Comparison of ENCODE assay signal across 8 mouse cellular contexts in genomic region chr9:21029291-21030054, GRCm38 (mm10). TPM values are rescaled to one million over a fixed set of nuclear protein-coding genes. Genes with fewer than 3 reads are reported as not detected.
A peak's percentile ranks its signal among the peaks of the same experiment; 100 is the strongest.
DNase-seq lines count a peak whose midpoint lies in the region; ATAC-seq and TF ChIP-seq lines count a peak whose summit lies in the region.

TSS of gene Icam4 (plus strand) at chr9:21029373.

- H3K36me3 ChIP-seq in MEL (ENCODE audit: control insufficient read depth in 1 of 2, insufficient read depth in 2 of 2, low read length in 2 of 2), result peaks cover 0 to 17% of the 10 kb centered on the region in 2 experiments; a peak in 2 of 4 replicates
- no peaks in the 10 kb centered on the region for H3K36me3 ChIP-seq in forebrain, embryonic 12.5 days (replicated peaks)

- peak within 1 kb of the TSS; percentile 83 for H3K27ac ChIP-seq in MEL (ENCODE audit: control insufficient read depth, low read depth, low read length)
- H3K27ac ChIP-seq in forebrain, embryonic 12.5 days, result no peak within 1 kb of the TSS; the same call in 1 of the 2 replicates

- H3K4me2 ChIP-seq in forebrain, embryonic 12.5 days, result peak within 1 kb of the TSS; percentile 87

- DNase-seq in MEL (ENCODE audit: low read depth, low spot score), result peak; percentile 100
- peak; percentile 77 for DNase-seq in c-Kit-positive CD71-negative TER-119-negative erythroid progenitor cells, embryonic 14.5 days (ENCODE audit: low read depth)
- DNase-seq in heart, postnatal 36 days, result peak; percentile 87 to 88
- peak; percentile 72 for DNase-seq in layer of hippocampus, adult 9-11 months
- DNase-seq in lung, postnatal 14 days, result peak; percentile 90
- DNase-seq in ovary, postnatal 14 days (ENCODE audit: low spot score), result peak; percentile 75
- DNase-seq in urinary bladder, postnatal 36 days (ENCODE audit: low spot score in 2 of 2), result peak; percentile 75 to 85

- no peak for TF ChIP-seq POLR2A in MEL (IDR thresholded peaks at IDR 0.05; ENCODE audit: control insufficient read depth in 1 of 2, insufficient read depth in 1 of 2, low read depth in 1 of 2, low read length in 2 of 2, poor library complexity in 1 of 2)

- no peak for TF ChIP-seq EP300 in MEL (IDR thresholded peaks at IDR 0.05; ENCODE audit: low read depth in 1 of 2, low read length in 2 of 2)

- TF ChIP-seq CTCF in MEL (IDR thresholded peaks at IDR 0.05 in 2 of 3, conservative IDR thresholded peaks at IDR 0.05 in 1 of 3; ENCODE audit: control insufficient read depth in 1 of 3, insufficient read depth in 1 of 3, low read depth in 2 of 3, low read length in 3 of 3, poor library complexity in 1 of 3, severe bottlenecking in 1 of 3), result peak in 1 of 3 experiments; percentile 99; a peak in 2 of 6 replicates

- H3K4me1 ChIP-seq in MEL (ENCODE audit: control insufficient read depth in 1 of 2, insufficient read depth in 2 of 2, low read length in 2 of 2), result peaks cover 14 to 30% of the 10 kb centered on the region in 2 experiments
- peaks cover 53% of the 10 kb centered on the region for H3K4me1 ChIP-seq in forebrain, embryonic 12.5 days

- ATAC-seq in forebrain, embryonic 12.5 days (ENCODE audit: low FRiP score), result peak; percentile 17; the same call in 1 of the 2 replicates

- no peaks in the 10 kb centered on the region for H3K27me3 ChIP-seq in MEL (ENCODE audit: control insufficient read depth in 1 of 2, insufficient read depth in 2 of 2, low read length in 2 of 2)
- H3K27me3 ChIP-seq in forebrain, embryonic 12.5 days, result peaks cover 93% of the 10 kb centered on the region

- H3K4me3 ChIP-seq in MEL (ENCODE audit: control insufficient read depth in 1 of 2, insufficient read depth in 1 of 2, low read depth in 2 of 2, low read length in 2 of 2), result peak within 1 kb of the TSS; percentile 53 to 58
- H3K4me3 ChIP-seq in forebrain, embryonic 12.5 days (replicated peaks), result peak within 1 kb of the TSS; percentile 29

- peak within 1 kb of the TSS; percentile 73 for H3K9ac ChIP-seq in MEL (ENCODE audit: control insufficient read depth, low read depth, low read length, poor library complexity, severe bottlenecking)
- H3K9ac ChIP-seq in forebrain, embryonic 12.5 days, result peak within 1 kb of the TSS; percentile 42; the same call in 1 of the 2 replicates

- intact Hi-C loops in heart, postnatal 36 days (cut with DNase I), result loop anchor here (1.0 to 5.0 kb wide), 4 partner anchors 15 to 107 kb away; partner anchors contain the start of genes Gm38431, Icam1, Mrpl4 and Raver1

- TF ChIP-seq RAD21 in MEL (IDR thresholded peaks at IDR 0.05; ENCODE audit: low read depth, low read length), result no peak

- H3K79me2 ChIP-seq in MEL (ENCODE audit: control insufficient read depth, insufficient read depth, low read length, poor library complexity), result peaks cover 23% of the 10 kb centered on the region

- 2% methylated on average over 37 of the region's 37 CpGs for WGBS in forebrain, embryonic 12.5 days

- H3K9me3 ChIP-seq in MEL (replicated peaks; ENCODE audit: insufficient read depth, low read length), result no peaks in the 10 kb centered on the region
- H3K9me3 ChIP-seq in forebrain, embryonic 12.5 days, result no peaks in the 10 kb centered on the region

TF ChIP-seq in MEL, 35 proteins besides CTCF, POLR2A, EP300 and RAD21:
- TF ChIP-seq ZNF384 (IDR thresholded peaks at IDR 0.05; ENCODE audit: low read depth, low read length) (no peak), TAL1 (IDR thresholded peaks at IDR 0.05; ENCODE audit: low read length) (peak; percentile 100), GATA1 (IDR thresholded peaks at IDR 0.05; ENCODE audit: low read depth, low read length) (peak; percentile 99)

RNA-seq across cellular contexts. Expression of gene Icam4, which starts in this region (rescaled TPM):
- total RNA-seq in MEL (2012; rRNA removed), result 259 and 260 TPM in 2 replicates
- polyA plus RNA-seq in MEL (2012; ENCODE audit: insufficient read depth in 1 of 2, insufficient read length in 2 of 2, low read depth in 1 of 2, low replicate concordance in 2 of 2, missing spikeins in 1 of 2), result 100 to 1,000 TPM; 193 to 268 TPM
- 1.5 and 1.9 TPM in 2 replicates for polyA plus RNA-seq in forebrain, embryonic 12.5 days (2016; fragmentation: Nextera tagmentation; extraction: Ambion mirVana)
- 1 to 10 TPM in 1 of 2 experiments, under 1 TPM in 1; 0.65 to 1.1 TPM for total RNA-seq in heart, postnatal 36 days (2021)

Comparison
In these comparisons a context has a peak if more than half of its experiments do, and no peak if none do; other contexts are left out.
1. RNA of gene Icam4 (total RNA-seq): 259 to 260 TPM in MEL; 0.65 to 1.1 TPM in heart, postnatal 36 days; every median in the first group is over 100 times any median in the second.
2. RNA of gene Icam4 (polyA plus RNA-seq): 193 to 268 TPM in MEL; 1.5 to 1.9 TPM in forebrain, embryonic 12.5 days; every median in the first group is over 10 times any median in the second.
3. Peak in every context shown above with its lines, with median percentiles within 50 percentile points of each other: DNase-seq.